Mouse (Mus musculus): ENCODE measurements at regions not wholly inside any gene's neighbourhood (a gene's known extent, or its start where the extent isn't known, plus 50 kb on each side); places are given as distances from the start of the nearest gene placed in this dataset.

DNA sequence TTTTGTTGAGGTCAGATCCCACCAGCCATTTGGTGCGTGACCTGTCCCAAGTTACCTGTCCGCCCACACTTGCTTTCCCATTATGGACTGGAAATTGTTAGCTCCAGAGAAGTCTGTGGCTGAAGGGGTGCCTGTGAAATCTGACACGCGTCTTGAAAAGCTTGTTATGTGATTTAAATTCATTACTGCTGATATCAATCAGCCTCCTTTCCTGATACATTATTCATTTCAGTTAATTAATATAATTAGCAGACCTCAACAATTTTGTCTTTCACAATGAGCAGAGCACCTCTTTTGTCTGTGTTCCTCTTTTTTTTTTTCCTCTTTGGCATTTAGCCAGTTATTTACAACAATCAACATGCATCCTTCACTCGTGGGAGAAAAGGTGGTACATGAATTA lies 58.6 kb upstream of the Grip1 start:
- no peak for DNase-seq (ENCODE audit: low spot score)

DNA sequence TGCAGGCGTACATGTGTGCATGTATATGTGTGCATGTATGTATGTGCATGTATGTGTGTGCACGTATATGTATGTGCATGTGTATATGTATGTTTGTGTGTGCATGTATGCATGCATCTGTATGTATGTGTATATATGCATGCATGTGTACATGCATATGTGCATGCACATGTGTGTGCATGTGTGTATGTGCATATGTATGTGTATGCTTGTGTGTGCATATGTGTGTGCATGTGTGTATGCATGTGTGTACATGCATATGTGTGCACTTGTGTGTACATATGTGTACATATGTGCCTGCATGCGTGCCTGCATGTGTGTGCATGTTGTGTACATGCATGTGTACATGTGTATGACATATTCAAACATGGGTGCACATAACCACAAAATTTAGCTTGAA lies 65.7 kb upstream of the Grip1 start:
- no peak for DNase-seq (ENCODE audit: low spot score)

DNA sequence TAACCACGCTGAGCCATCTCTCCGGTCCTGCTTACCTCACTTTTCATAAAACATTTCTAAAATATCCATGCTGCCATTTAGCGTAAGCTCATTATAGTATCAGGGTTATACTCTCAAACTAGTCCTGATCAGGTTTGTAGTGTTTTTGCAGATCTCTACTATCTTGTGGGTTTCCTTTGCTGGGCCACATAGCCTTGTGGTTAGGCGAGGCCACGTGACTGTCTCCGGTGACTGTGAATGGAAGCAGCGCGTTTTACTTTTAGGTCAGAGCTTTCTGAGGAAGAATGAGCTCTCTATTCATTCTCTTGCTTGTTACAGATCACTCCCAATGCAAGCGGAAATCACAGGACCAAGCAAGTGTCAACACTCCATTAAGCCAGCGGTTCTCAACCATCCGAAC lies 71.4 kb upstream of the Grip1 start:
- DNase-seq (ENCODE audit: low spot score) = no peak

DNA sequence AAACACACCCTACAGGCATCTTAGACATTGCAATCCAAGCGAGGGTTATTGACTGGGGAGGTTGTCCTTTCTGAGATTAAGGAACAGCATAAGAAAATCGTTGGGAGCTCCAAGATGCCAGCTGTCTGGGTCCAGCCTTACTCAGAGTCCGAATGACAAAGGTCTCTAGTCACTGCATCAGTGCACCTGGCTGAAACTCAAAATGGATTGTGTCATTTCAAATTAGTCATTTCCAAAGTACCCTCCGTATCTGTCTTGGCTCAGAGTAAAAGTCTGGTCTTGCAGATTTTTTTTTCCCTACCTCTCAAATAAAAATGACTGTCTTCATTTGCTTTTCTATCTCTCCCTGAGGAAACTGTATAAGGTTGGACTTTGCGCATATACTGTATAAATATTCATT lies 85.1 kb upstream of the Grip1 start:
- no peak for DNase-seq (ENCODE audit: low spot score)

DNA sequence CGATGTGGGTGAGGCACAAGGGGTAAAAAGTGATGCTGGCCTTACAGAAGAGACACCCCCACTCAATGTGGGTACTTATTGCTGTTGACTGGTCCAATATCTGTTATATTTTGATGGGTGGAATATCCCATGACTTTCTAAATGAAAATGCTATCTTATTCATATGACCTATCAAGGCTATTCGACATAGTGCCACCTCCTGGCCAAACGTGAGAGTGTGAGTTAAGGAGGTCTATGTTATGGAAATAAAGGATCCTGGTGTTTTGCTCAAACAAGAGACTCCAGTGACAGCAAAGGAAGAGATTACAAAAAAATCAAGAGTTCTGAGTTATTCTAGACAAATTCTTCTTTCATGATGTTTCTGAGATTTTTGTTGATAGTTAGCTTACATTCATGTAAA lies 90.0 kb upstream of the Grip1 start:
- peak; percentile 48 for DNase-seq (ENCODE audit: low spot score)

DNA sequence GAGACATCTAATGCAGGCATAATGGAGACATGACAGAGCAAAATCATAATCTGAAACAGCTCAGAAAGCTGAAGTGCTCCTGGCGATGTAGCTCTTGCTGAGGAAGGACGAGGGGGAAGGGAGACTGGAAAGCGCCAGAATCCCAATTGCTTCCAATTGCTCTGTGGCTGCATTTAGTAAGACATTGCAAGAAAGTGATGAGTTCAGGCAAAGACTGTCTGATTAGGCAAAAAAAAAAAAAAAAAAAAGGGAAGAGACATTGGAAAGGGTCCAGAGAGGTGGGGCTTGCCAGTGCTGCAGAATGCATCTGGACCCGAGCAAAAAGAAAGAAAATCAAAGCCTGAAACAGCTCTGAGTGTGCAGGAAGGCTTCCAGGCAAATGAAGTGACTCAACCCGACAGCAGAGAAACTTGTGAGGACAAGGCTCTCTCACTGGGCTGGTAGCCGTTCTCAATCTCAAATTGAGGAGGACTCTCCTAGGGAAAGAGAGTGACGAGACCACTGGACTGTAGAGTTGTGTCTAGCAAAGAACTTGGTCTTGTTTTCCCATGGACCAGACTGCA lies 94.8 kb upstream of the Grip1 start:
- DNase-seq (ENCODE audit: low spot score) = no peak

DNA sequence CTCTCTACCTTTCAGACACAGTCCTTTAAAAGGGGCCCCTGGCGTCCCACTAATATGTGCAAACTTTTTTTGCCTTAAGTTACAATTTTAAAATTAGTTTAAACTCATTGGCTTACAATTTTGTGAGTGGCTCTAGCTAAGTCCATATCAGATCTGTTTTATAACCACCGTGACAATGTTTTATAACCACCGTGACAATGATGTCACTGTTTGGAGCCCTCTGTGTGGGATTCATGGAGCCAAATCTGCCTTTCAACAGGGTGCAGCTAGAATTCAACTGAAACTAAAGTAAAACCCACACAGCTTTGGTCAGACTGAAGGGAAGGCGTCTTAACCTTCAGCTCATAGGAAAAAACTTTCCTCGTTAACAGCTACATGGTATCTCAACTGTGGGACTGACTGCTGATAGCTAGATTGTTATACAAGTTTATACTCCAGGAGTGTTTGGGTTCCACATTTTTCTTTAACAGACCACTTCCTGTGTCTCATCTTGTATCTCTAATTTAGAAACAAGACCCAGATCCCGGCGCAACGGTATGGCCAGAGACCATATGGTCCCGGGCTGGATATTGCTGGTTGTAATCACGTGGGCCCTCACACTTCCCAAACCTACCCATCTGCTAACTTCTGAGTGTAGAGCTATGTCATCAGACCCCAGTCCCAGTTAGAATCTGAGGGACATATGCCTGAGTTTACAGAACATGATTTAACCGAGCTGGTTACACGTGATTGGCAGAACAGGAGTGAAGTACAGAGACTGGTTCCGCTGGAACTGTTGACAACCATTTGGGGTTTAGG lies 102.7 kb upstream of the Cand1 start:
- DNase-seq (ENCODE audit: low spot score) = no peak

DNA sequence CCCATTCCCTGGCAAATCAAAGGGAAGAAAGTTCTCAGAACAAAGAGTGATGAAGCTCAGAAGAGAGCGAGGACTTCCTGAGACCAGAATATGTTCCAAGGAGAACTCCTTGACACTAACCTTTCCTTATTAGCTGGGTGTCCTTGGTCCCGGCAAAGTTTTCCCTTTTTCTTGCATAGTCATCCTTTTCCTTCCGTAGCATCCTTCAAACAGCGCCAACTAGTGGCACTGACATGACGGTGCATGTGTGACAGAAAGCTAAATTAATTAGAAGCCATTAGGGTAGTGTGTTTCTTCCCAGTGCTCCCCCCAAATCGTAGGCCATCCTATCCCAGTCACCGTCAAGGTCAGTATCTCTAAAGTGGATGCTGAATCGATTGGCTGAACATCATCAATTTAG lies 100.5 kb upstream of the Cand1 start:
- no peak for DNase-seq (ENCODE audit: low spot score)

DNA sequence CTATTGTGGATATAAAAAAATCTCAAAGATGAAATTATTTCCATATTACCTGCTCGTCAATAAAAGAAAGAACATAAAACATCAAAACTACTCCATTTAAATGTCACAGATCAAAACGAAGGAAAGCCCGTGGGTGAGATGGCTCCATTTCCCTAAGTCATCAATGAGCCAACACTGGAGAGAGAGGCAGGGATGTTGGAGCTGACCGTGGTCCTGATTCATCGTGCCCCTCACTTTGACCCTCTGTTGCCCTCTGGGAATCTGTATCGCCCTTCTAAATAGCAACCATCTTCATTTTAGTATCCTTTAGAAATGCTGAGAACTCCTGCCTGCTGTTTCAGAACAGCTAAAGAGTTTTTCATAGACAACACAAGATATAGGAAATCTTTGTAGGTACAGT lies 87.1 kb upstream of the Cand1 start:
- DNase-seq (ENCODE audit: low spot score) = no peak

DNA sequence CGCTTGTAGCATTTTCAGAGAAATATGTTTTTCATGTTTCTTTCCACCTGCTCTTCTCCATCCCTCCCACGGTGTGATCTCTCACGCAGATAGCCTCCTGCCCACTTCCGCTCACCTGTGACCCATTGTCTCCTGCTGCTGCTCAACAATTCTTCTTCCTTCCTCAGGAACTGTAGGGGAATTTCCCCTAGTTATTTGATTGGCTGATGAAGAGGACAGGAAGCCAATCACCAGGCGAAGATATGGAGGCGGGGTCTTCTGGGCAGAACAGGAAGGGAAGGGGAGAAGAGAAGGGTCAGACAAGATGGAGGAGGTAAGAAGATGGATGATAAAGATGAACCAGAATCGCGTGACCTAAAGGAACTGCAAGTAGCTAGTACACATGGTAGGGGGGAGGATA lies 80.1 kb upstream of the Cand1 start:
- no peak for DNase-seq (ENCODE audit: low spot score)

DNA sequence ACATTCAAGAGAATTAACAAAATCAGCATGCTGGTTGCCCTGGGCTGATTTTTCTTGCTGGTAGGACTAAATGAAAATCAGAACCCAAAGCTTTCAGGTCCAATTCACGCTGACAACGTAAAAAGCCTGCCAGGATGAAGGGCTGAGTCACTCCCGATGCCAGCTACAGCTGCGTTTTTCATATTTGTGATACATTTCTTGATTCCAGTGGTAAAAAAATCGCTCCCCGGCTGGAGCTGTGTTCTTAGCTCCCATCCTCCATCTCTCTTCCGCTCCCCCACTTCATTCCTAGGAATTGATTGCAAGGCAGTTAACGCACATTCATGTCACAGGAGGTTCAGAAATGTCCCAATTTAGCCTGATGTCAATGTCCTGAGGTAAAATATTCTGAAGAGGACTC lies 78.6 kb upstream of the Cand1 start:
- DNase-seq (ENCODE audit: low spot score) = no peak

DNA sequence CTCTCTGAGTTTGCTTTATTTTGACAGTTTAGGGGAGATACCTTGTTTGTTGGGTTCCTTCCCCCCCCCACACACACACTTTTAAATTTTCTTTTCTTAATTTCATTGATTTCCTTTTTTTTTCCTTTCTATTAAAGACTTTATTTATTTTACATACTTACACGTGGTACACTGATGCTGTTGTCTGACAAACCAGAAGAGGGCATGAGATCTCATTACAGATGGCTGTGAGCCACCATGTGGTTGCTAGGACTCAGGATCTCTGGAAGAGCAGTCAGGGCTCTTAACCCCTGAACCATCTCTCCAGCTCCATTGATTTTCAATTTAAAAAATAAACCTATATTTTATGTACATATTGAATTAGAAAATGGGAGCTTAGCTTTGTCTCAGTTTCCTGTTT lies 71.7 kb upstream of the Cand1 start:
- no peak for DNase-seq (ENCODE audit: low spot score)

DNA sequence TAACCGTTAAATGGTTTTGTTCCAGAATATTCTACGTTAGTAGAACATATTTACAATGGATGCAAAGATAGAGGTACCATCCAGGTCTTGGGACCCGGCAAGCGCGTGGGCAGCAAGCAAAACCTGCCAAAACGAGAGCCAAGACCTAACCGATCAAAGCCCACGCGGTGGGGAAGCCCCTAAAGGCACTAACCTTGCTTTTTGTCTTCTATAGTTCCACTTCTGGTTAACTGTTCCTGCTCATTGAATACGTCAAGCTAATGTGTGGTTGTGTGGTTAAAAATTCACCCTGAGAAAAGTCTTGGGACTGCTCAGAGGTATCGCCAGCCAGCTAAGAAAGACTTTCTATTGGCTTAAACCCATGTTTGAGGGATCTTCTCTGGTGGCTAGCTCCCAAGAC lies 55.9 kb upstream of the Cand1 start:
- no peak for DNase-seq (ENCODE audit: low spot score)

DNA sequence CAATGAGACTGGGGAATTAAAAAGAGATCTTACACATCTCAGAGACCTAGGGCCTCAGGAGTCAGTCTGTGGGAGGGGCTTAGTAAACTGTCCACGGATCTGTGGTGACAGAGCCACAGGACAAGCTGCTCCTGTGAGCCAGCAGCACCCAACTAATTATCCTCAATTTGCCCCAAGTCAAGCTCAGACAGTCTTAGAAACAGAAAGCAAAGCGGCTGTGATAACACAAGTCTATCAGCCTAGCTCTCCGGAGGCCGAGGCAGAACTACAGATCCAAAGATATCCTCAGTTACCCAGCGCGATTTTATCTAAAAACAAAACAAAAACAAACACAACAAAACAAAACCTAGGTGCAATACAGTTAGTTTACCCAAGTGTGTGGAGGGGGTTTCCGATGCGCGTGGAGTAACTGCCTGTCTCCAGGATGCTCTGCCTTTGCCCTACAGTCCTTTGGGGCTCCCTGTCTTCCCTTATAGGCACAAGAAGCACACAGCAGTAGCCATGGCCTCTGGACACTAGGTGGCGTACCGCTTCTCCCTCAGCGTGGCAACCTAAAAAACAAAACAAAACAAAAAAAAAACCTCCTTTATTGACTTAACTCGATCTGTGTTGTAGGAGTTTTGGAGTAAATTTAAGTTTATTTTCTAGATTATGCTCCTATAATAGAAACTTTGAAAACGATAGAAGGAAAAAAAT lies 54.7 kb upstream of the Cand1 start:
- DNase-seq (ENCODE audit: low spot score) = peak; percentile 17

DNA sequence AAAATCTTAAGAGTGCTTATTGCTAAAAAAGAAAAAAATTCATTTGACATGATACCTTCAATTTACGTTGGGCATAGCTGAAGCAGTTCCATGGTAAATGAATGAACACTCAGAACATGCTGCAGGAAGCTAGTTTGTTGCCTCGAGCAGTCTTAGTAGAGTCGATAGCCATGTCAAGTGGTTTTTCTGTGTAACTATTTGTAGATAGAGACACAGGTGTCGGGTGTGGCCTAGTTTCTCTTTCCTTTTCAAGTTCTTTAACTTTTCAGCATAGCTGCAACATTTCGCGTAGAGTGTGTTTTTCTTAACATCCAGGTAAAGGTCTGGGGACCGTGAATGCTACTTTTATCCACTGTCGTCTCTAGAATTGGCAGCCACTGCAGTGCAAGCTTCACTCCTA lies 53.5 kb upstream of the Cand1 start:
- no peak for DNase-seq (ENCODE audit: low spot score)
